Mouse (Mus musculus) ovary, postnatal 36 days (tissue): ENCODE results near the gene Zfp82.

Source experiments
- DNase-seq: peaks from one replicate; pipeline ENCODE4 v3.0.0; 2022; ENCODE audit warnings: low spot score, mixed read lengths

The Zfp82 gene

DNA sequence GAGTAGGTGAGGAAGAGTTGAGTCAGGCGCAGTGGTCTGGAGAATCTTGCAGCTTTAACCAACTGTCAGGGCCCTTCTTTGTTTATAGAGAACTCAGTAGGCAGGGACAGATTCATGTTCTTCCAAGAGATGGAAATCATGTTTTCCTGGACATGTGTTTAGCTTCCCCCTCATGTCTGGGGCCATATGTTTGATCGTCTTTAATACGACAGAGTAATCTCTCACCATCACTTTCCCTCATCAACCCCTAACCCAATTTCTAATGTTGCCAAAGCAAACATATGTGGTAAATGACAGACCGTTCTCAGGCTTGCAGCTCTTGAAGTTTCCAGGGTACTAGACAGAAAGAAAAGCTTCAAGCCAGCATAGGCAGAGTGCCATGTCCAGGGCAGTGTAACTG is 24.6 kb downstream of the Zfp82 start:
- no peak for DNase-seq

- no peak for DNase-seq
These were observed 28.3 kb downstream of the Zfp82 start for GRCm38 (mm10) chr7:30044354-30044753.

DNA sequence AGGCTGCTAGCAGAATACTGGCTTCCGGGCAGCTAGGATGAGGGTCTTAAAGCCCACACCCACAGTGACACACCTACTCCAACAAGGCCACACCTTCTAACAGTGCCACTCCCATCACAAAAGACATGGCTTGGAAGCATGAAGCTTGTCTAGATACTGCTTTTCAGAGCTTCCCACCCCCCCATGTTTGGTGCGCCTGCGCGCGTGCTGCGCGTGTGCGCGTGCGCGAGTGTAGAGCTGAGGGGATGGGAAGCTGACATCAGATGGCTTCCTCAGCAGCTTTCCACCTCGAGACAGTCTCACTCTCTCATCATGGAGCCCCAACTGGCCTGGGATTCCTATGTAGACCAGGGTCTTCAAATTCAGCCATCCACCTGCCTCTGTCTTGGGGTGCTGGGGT is 38.4 kb downstream of the Zfp82 start:
- DNase-seq: no peak

GRCm38 (mm10) chr7:30031379-30031778 is 41.3 kb downstream of the Zfp82 start:
- DNase-seq: no peak

- DNase-seq: no peak
These were observed 42.0 kb downstream of the Zfp82 start for GRCm38 (mm10) chr7:30030677-30031076.

DNA sequence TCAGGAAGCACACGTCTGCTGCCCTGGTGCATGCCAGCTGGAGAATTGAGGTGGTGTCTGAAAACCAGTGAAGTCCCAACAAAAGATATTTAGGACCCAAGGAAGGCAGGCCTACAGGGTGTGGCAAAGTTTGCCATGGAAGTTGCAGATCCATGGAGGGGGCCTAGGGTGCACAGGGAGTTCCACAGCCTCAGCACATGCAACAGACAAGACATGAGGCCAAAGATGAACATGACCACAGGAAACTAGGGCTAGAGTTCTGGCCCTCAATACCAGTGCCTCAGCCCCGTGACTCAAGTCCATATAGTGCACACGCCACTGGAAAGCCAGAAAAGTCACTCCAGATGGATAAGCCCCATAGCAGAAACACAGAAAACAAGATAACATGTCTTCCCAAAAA is 44.1 kb downstream of the Zfp82 start:
- no peak for DNase-seq

DNA sequence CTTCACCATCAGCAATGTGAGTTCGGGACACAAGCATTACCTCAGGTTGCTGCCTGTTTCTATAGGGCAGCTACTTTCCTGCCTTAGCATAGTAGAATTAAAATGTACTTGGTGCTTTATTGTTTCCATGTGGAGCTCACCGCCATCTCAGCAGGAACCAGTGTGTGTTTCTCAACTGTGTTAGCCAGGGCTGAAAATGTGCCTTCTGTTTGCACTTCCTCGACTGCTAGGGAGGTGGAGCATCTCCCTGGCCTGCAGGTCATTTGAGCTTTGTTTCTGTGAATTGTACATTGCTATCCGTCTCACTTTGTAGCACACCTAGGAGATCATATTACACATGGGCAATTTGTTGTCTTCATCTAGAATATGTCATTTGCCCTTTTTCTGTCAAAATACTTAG is 45.4 kb downstream of the Zfp82 start:
- no peak for DNase-seq

DNA sequence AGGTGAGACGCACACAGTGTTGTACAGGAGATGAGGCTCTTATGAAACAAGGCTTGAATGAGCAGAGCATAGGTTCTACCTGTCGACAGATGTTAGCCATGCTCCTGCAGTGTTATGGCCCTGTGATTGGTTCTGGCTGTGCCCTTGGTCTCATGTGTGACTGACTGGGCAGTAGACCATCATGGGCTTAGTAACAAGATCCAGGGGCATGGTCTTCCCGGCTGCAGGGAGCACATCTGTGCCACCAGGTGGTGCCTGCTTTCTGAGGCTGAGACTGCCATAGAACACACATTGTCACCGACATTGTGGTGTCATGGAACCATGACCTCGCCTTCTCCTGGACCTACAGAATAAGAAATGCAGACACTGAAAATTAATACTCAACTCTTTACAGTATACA is 47.3 kb downstream of the Zfp82 start:
- no peak for DNase-seq

DNA sequence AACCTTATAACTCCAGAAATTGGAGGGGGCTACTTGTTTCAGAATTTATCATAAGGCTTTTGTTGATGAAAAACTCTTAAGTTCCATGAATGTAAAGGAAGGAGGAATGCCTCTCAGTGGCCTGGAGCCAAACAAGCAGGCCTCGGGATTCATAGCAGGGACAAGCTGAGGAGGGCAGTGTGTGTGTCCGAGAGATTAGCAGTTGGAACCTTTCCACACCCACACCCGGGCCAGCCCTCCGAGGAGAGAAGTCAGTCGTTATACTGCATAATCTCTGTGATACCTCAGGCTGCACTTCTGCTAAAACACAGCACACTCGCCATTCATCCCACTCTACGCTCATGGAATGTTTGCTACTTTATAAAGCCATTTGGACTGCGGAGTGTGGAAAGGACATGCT is 48.9 kb downstream of the Zfp82 start:
- DNase-seq: no peak

- DNase-seq: no peak
These were observed 49.4 kb downstream of the Zfp82 start for GRCm38 (mm10) chr7:30023324-30023723.

DNA sequence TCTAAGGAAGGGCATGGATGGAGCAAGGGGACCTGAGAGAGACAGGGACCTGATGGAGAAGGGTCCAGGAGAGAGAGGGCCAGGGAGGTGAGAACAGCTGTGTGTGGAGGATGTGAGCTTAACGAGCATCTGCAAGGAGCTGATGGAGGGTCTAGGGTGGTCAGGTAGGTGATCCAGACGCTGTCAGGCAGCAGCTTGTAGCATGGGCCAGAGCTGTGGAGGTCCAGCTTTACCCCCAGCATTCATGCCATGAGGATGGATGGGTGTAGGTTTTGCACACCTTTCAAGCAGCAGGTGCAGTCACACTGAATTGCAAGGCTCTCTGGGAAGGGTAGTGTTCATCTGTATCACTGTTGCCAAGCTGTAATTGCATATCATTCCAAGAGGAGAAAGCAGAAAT is 53.2 kb downstream of the Zfp82 start:
- DNase-seq: no peak

- DNase-seq: no peak
These were observed 55.5 kb downstream of the Zfp82 start for GRCm38 (mm10) chr7:30017226-30017625.

DNA sequence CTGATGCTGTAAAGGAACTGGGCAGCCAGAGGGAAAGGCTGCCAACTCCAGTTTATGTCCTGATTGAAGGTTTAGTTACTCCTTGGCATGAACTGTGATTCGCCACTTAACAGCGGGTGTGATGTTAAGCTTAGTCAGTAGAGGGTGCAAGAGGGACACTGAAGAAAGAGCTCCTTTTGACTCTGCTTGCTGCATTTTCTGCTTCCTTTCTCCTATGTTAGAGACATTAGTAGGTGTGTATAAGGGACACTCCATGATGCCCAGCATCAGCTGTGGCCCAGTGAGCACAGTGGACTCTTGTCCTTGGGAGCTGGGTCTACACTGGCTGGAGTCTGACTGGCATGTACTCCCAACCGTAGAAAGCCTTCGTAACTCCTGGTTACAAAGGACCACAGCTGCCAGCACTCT is 59.7 kb downstream of the Zfp82 start:
- DNase-seq: no peak

GRCm38 (mm10) chr7:30010551-30011195 is 62.0 kb downstream of the Zfp82 start:
- DNase-seq: no peak

- no peak for DNase-seq
These were observed 63.2 kb downstream of the Zfp82 start for GRCm38 (mm10) chr7:30009321-30010085.

DNA sequence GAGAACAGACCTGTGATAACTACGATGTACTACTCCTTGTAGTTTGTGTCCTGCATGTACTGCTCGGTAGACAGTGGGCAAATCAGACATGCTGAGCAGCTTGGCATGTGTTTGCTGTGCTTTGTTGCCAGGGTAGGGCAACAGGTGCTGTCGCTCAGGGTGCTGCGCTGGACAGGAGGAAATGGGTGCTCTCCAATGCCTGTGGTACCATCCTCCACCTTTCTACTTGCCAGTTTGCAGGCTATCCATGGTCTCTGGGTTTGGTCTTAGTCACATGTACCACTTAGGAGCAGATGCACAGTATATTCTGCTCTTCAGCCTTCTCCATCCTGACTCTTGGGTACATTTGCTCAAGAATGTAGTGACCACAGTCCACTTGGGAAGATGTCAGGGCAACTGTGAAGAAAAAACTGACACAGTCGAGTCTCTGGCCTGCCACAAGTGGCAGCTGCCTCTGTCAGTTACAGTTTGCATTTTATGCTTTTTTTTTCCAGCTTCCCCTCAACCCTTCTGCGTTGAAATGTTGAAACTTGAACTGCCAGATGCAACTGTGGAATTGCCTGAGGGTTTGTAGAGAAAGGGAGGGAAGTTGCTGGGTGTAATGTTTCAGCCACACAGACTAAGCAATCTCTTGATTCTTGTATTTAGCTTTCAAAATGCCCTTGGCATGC is 64.5 kb downstream of the Zfp82 start:
- no peak for DNase-seq

DNA sequence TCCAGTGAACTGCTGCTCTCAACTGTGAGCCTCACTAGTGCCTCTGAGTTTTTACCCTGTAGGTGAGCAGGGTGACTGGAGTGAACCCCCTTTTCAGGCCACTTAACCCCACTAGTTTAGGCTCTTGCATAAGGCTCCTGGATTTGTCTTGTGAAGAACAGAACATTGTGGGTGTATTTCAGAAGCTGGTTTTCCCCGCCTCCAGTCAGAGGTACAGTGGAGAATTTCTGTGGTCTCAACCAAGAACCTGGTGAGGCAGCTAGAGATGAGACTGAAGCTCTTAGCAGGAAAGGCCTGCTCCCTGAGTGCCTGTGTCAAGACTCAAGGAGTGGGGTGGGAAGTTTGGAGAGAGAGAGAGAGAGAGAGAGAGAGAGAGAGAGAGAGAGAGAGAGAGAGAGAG is 65.1 kb downstream of the Zfp82 start:
- DNase-seq: no peak
